ENCODE assay signal across 9 mouse cellular contexts in the genomic region with DNA sequence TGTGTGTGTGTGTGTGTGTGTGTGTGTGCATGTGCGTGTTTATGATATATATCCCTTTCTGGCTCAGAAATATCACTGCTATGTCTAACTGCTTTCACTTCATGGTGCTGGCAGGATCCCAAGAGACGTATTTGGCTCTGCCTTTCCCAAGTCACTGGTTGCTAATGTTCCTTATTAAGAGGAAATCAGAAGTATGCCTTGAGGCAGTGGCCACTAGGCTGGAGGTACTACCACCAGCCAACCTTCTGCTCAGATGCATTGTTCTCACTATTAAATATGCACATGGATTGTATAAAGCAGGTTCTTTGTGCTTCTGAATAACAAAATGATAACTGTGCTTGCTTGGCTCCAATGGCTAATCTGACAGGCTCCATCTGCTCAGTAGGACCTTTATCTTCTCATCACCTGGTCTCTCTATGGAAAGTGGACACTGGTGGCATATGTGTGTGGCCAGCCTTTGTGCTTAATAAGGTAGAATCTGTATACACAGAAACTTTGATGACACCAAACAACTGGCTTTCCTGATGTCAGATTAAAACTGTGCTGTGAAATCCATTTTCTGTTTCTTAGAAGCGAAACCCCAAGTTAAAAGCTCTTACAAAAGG.
A peak's percentile ranks its signal among the peaks of the same experiment; 100 is the strongest.
DNase-seq lines count a peak whose midpoint lies in the region; ATAC-seq and TF ChIP-seq lines count a peak whose summit lies in the region.
"Had no signal": no experiment of that assay in that cellular context is flagged by ENCODE, and none has a peak within 500 bp of the region (broad histone marks: within the 10 kb centered on the region; RNA-seq: fewer than 3 reads in every experiment).

No protein-coding gene starts in this region.

- H3K79me2 ChIP-seq in heart, adult 2 months (replicated peaks; ENCODE audit: control insufficient read depth, insufficient read depth, low read length): no peaks in the 10 kb centered on the region

- H3K27me3 ChIP-seq in heart, adult 2 months (ENCODE audit: control insufficient read depth, insufficient read depth, low read length): no peaks in the 10 kb centered on the region

- TF ChIP-seq POLR2A in heart, adult 2 months (IDR thresholded peaks at IDR 0.05; ENCODE audit: insufficient read depth, low read depth, low read length): no peak

- H3K4me3 ChIP-seq in heart, adult 2 months: no peak overlapping the region
- H3K4me3 ChIP-seq: left cerebral cortex, adult 2 months had no signal

- no peak overlapping the region for H3K9ac ChIP-seq in heart, adult 2 months (ENCODE audit: low read depth, low read length)

- DNase-seq in cerebellum, adult 9-10 months: no peak
- peak; percentile 9 for DNase-seq in kidney, postnatal 14 days
- no peak for DNase-seq in kidney, adult 11 months
- DNase-seq in urinary bladder, postnatal 14 days (ENCODE audit: low spot score): peak; percentile 8
- DNase-seq in urinary bladder, postnatal 4 days (ENCODE audit: low spot score in 2 of 2): no peak
- DNase-seq in thymus, postnatal 10 days (ENCODE audit: low spot score in 2 of 2): no peak
- DNase-seq in heart, adult 2 months: no peak

- H3K36me3 ChIP-seq in heart, adult 2 months (ENCODE audit: control insufficient read depth, insufficient read depth, low read length): no peaks in the 10 kb centered on the region

- intact Hi-C loops in heart, adult 2 months (cut with DNase I): no loop called here

- peak; percentile 52; the same call in 1 of the 2 replicates for ATAC-seq in cerebellum, adult (ENCODE audit: insufficient number of reproducible peaks, low FRiP score, low TSS enrichment)

- H3K27ac ChIP-seq in heart, adult 2 months: no peak overlapping the region
- H3K27ac ChIP-seq: left cerebral cortex, adult 2 months had no signal

- no peaks in the 10 kb centered on the region; the same call in 1 of the 2 replicates for H3K4me1 ChIP-seq in heart, adult 2 months (ENCODE audit: control insufficient read depth, insufficient read depth, low read length)

- WGBS in heart, adult 2 months: 55% methylated on average over 3 of the region's 3 CpGs

- TF ChIP-seq EP300 in heart, adult 2 months (IDR thresholded peaks at IDR 0.05; ENCODE audit: insufficient read depth, low read depth, low read length): no peak

- no peak for TF ChIP-seq CTCF in heart, adult 2 months (IDR thresholded peaks at IDR 0.05)

Comparison
In these comparisons a context has a peak if more than half of its experiments do, and no peak if none do; other contexts are left out.
1. DNase-seq: peak in kidney, postnatal 14 days (single experiment) and urinary bladder, postnatal 14 days (single experiment); none in cerebellum, adult 9-10 months (single experiment), kidney, adult 11 months (single experiment), urinary bladder, postnatal 4 days (0 of 2), thymus, postnatal 10 days (0 of 2) and heart, adult 2 months (0 of 2).